Mouse (Mus musculus): ENCODE measurements around the gene Baiap2l2. TPM values are rescaled to one million over a fixed set of nuclear protein-coding genes. Genes with fewer than 3 reads are reported as not detected.
A peak's percentile ranks its signal among the peaks of the same experiment; 100 is the strongest.

The Baiap2l2 gene
- polyA plus RNA-seq, 1 experiment from 2014 or later: 4.2 TPM

- ATAC-seq (replicated peaks; ENCODE audit: low FRiP score): no peak
- DNase-seq (ENCODE audit: low spot score): no peak
- WGBS: 80% methylated on average over 3 of the region's 3 CpGs
- no peaks in the 10 kb centered on the region for H3K27me3 ChIP-seq (ENCODE audit: control insufficient read depth, insufficient read depth, low read length)
- H3K36me3 ChIP-seq (ENCODE audit: control insufficient read depth, insufficient read depth, low read length): no peaks in the 10 kb centered on the region
- no peak overlapping the region for H3K4me2 ChIP-seq (ENCODE audit: low read depth, low read length, severe bottlenecking)
- no peak overlapping the region for H3K9ac ChIP-seq (ENCODE audit: low read length)
- H3K4me1 ChIP-seq (replicated peaks; ENCODE audit: control insufficient read depth, insufficient read depth, low read length): no peaks in the 10 kb centered on the region
- H3K27ac ChIP-seq (ENCODE audit: low read depth, low read length): no peak overlapping the region
- no peak overlapping the region for H3K4me3 ChIP-seq (ENCODE audit: low read depth, low read length)
- no peaks in the 10 kb centered on the region for H3K9me3 ChIP-seq (ENCODE audit: control insufficient read depth, low read length)
These were observed 3.0 kb upstream of the Baiap2l2 start for GRCm38 (mm10) chr15:79288387-79288786.

DNA sequence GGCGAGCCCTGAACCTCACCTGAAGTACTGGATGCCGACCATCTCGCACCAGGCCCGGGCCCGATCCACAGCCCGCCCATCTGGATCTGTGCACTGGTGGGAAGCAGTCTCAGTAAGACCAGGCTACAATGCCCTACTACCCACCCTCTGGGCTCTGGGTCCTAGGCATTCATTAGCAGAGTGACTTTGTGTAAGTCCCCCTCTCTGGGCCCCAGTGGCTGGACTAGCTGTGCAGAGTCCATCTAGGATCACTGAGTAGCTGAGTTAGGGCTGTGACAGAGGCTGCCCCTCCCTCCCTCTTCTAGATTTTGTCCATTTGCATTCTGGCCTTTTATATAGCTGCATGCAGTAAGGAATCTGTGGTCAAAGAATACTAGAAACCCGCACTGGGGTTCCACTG lies 1.8 kb upstream of the Baiap2l2 start:
- no peak for ATAC-seq (replicated peaks; ENCODE audit: low FRiP score)
- H3K27me3 ChIP-seq (ENCODE audit: control insufficient read depth, insufficient read depth, low read length): no peaks in the 10 kb centered on the region
- H3K4me3 ChIP-seq (ENCODE audit: low read depth, low read length): no peak overlapping the region
- WGBS: 88% methylated on average over 7 of the region's 7 CpGs
- no peak for DNase-seq (ENCODE audit: low spot score)
- H3K9me3 ChIP-seq (ENCODE audit: control insufficient read depth, low read length): no peaks in the 10 kb centered on the region
- H3K4me1 ChIP-seq (replicated peaks; ENCODE audit: control insufficient read depth, insufficient read depth, low read length): no peaks in the 10 kb centered on the region
- no peaks in the 10 kb centered on the region for H3K36me3 ChIP-seq (ENCODE audit: control insufficient read depth, insufficient read depth, low read length)
- H3K9ac ChIP-seq (ENCODE audit: low read length): no peak overlapping the region
- H3K27ac ChIP-seq (ENCODE audit: low read depth, low read length): no peak overlapping the region
- H3K4me2 ChIP-seq (ENCODE audit: low read depth, low read length, severe bottlenecking): no peak overlapping the region

GRCm38 (mm10) chr15:79286141-79286540 lies 804 bp upstream of the Baiap2l2 start:
- no peak overlapping the region for H3K27ac ChIP-seq (ENCODE audit: low read depth, low read length)
- 89% methylated on average over 7 of the region's 7 CpGs for WGBS
- no peak overlapping the region for H3K4me2 ChIP-seq (ENCODE audit: low read depth, low read length, severe bottlenecking)
- no peak overlapping the region for H3K4me3 ChIP-seq (ENCODE audit: low read depth, low read length)
- no peaks in the 10 kb centered on the region for H3K9me3 ChIP-seq (ENCODE audit: control insufficient read depth, low read length)
- ATAC-seq (replicated peaks; ENCODE audit: low FRiP score): no peak
- no peak overlapping the region for H3K9ac ChIP-seq (ENCODE audit: low read length)
- no peak for DNase-seq (ENCODE audit: low spot score)
- no peaks in the 10 kb centered on the region for H3K27me3 ChIP-seq (ENCODE audit: control insufficient read depth, insufficient read depth, low read length)
- H3K4me1 ChIP-seq (replicated peaks; ENCODE audit: control insufficient read depth, insufficient read depth, low read length): no peaks in the 10 kb centered on the region
- no peaks in the 10 kb centered on the region for H3K36me3 ChIP-seq (ENCODE audit: control insufficient read depth, insufficient read depth, low read length)

- ATAC-seq (replicated peaks; ENCODE audit: low FRiP score) (no peak), DNase-seq (ENCODE audit: low spot score) (no peak)
- Histone ChIP-seq H3K9me3 (ENCODE audit: control insufficient read depth, low read length) (no peaks in the 10 kb centered on the region), H3K27ac (ENCODE audit: low read depth, low read length) (no peak overlapping the region), H3K4me1 (replicated peaks; ENCODE audit: control insufficient read depth, insufficient read depth, low read length) (no peaks in the 10 kb centered on the region), H3K4me3 (ENCODE audit: low read depth, low read length) (no peak overlapping the region), H3K9ac (ENCODE audit: low read length) (no peak overlapping the region), H3K36me3 (ENCODE audit: control insufficient read depth, insufficient read depth, low read length) (no peaks in the 10 kb centered on the region), H3K27me3 (ENCODE audit: control insufficient read depth, insufficient read depth, low read length) (no peaks in the 10 kb centered on the region), H3K4me2 (ENCODE audit: low read depth, low read length, severe bottlenecking) (no peak overlapping the region)
- WGBS: 85% methylated on average over 4 of the region's 4 CpGs
These were observed 2.0 kb downstream of the Baiap2l2 start for GRCm38 (mm10) chr15:79283371-79283770.

GRCm38 (mm10) chr15:79282434-79282833 lies 2.9 kb downstream of the Baiap2l2 start:
- Histone ChIP-seq H3K4me1 (replicated peaks; ENCODE audit: control insufficient read depth, insufficient read depth, low read length) (no peaks in the 10 kb centered on the region), H3K4me3 (ENCODE audit: low read depth, low read length) (no peak overlapping the region), H3K9me3 (ENCODE audit: control insufficient read depth, low read length) (no peaks in the 10 kb centered on the region), H3K9ac (ENCODE audit: low read length) (no peak overlapping the region), H3K4me2 (ENCODE audit: low read depth, low read length, severe bottlenecking) (no peak overlapping the region), H3K36me3 (ENCODE audit: control insufficient read depth, insufficient read depth, low read length) (no peaks in the 10 kb centered on the region), H3K27me3 (ENCODE audit: control insufficient read depth, insufficient read depth, low read length) (no peaks in the 10 kb centered on the region), H3K27ac (ENCODE audit: low read depth, low read length) (no peak overlapping the region)
- no peak for ATAC-seq (replicated peaks; ENCODE audit: low FRiP score)
- WGBS: 88% methylated on average over 5 of the region's 5 CpGs
- DNase-seq (ENCODE audit: low spot score): no peak

- DNase-seq (ENCODE audit: low spot score) (no peak), ATAC-seq (replicated peaks; ENCODE audit: low FRiP score) (no peak)
- whole genome bisulfite sequencing: 84% methylated on average over 1 of the region's 1 CpGs
- Histone ChIP-seq H3K4me2 (ENCODE audit: low read depth, low read length, severe bottlenecking) (no peak overlapping the region), H3K9me3 (ENCODE audit: control insufficient read depth, low read length) (no peaks in the 10 kb centered on the region; the same call in 1 of the 2 replicates), H3K4me1 (replicated peaks; ENCODE audit: control insufficient read depth, insufficient read depth, low read length) (no peaks in the 10 kb centered on the region), H3K27ac (ENCODE audit: low read depth, low read length) (no peak overlapping the region), H3K36me3 (ENCODE audit: control insufficient read depth, insufficient read depth, low read length) (no peaks in the 10 kb centered on the region), H3K4me3 (ENCODE audit: low read depth, low read length) (no peak overlapping the region), H3K27me3 (ENCODE audit: control insufficient read depth, insufficient read depth, low read length) (no peaks in the 10 kb centered on the region), H3K9ac (ENCODE audit: low read length) (no peak overlapping the region)
These were observed 3.9 kb downstream of the Baiap2l2 start for GRCm38 (mm10) chr15:79281389-79281788.

- Histone ChIP-seq H3K36me3 (ENCODE audit: control insufficient read depth, insufficient read depth, low read length) (no peaks in the 10 kb centered on the region), H3K9ac (ENCODE audit: low read length) (no peak overlapping the region), H3K4me2 (ENCODE audit: low read depth, low read length, severe bottlenecking) (no peak overlapping the region), H3K27me3 (ENCODE audit: control insufficient read depth, insufficient read depth, low read length) (no peaks in the 10 kb centered on the region), H3K27ac (ENCODE audit: low read depth, low read length) (no peak overlapping the region), H3K4me3 (ENCODE audit: low read depth, low read length) (no peak overlapping the region), H3K9me3 (ENCODE audit: control insufficient read depth, low read length) (no peaks in the 10 kb centered on the region; the same call in 1 of the 2 replicates), H3K4me1 (replicated peaks; ENCODE audit: control insufficient read depth, insufficient read depth, low read length) (no peaks in the 10 kb centered on the region)
- 69% methylated on average over 5 of the region's 5 CpGs for WGBS
- DNase-seq (ENCODE audit: low spot score): no peak
- no peak for ATAC-seq (replicated peaks; ENCODE audit: low FRiP score)
These were observed 4.5 kb downstream of the Baiap2l2 start for GRCm38 (mm10) chr15:79280850-79281249.

GRCm38 (mm10) chr15:79280209-79280608 lies 5.1 kb downstream of the Baiap2l2 start:
- no peaks in the 10 kb centered on the region for H3K4me1 ChIP-seq (replicated peaks; ENCODE audit: control insufficient read depth, insufficient read depth, low read length)
- H3K4me3 ChIP-seq (ENCODE audit: low read depth, low read length): no peak overlapping the region
- no peaks in the 10 kb centered on the region for H3K27me3 ChIP-seq (ENCODE audit: control insufficient read depth, insufficient read depth, low read length)
- no peak overlapping the region for H3K9ac ChIP-seq (ENCODE audit: low read length)
- peak; percentile 67 for DNase-seq (ENCODE audit: low spot score)
- H3K36me3 ChIP-seq (ENCODE audit: control insufficient read depth, insufficient read depth, low read length): no peaks in the 10 kb centered on the region
- WGBS: 29% methylated on average over 6 of the region's 6 CpGs
- no peak for ATAC-seq (replicated peaks; ENCODE audit: low FRiP score)
- H3K4me2 ChIP-seq (ENCODE audit: low read depth, low read length, severe bottlenecking): no peak overlapping the region
- no peaks in the 10 kb centered on the region; the same call in 1 of the 2 replicates for H3K9me3 ChIP-seq (ENCODE audit: control insufficient read depth, low read length)
- no peak overlapping the region for H3K27ac ChIP-seq (ENCODE audit: low read depth, low read length)

DNA sequence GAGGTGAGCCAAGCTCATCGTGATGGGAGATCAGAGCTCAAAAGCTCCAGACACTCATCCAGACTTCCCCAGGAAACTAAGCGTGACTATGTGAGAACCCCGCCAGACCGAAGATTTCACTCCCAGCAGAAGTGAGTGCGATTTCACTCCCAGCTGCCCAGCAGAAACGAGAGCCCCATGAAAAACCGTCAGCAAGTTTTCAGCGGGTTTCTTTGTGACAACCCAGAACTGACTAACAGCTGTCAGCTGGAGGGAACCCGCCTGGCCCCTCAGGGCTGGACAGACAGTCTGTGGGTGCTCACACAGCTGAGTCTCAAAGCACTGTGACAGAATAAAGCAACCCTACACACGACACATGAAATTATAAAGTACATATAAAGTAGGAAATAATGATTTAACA lies 7.6 kb downstream of the Baiap2l2 start:
- Histone ChIP-seq H3K27me3 (ENCODE audit: control insufficient read depth, insufficient read depth, low read length) (no peaks in the 10 kb centered on the region), H3K36me3 (ENCODE audit: control insufficient read depth, insufficient read depth, low read length) (no peaks in the 10 kb centered on the region), H3K9me3 (ENCODE audit: control insufficient read depth, low read length) (no peaks in the 10 kb centered on the region; the same call in 1 of the 2 replicates), H3K4me2 (ENCODE audit: low read depth, low read length, severe bottlenecking) (no peak overlapping the region), H3K9ac (ENCODE audit: low read length) (no peak overlapping the region), H3K4me1 (replicated peaks; ENCODE audit: control insufficient read depth, insufficient read depth, low read length) (no peaks in the 10 kb centered on the region), H3K4me3 (ENCODE audit: low read depth, low read length) (no peak overlapping the region), H3K27ac (ENCODE audit: low read depth, low read length) (no peak overlapping the region)
- no peak for ATAC-seq (replicated peaks; ENCODE audit: low FRiP score)
- no peak for DNase-seq (ENCODE audit: low spot score)
- 79% methylated on average over 10 of the region's 10 CpGs for WGBS
